Mouse (Mus musculus) lung, postnatal 0 days (tissue): ENCODE measurements at regions not wholly inside any gene's neighbourhood (a gene's known extent, or its start where the extent isn't known, plus 50 kb on each side); places are given as distances from the start of the nearest gene placed in this dataset.

ENCODE experiments used
- CTCF ChIP-seq: IDR thresholded peaks from 2 replicates; pipeline ENCODE4 v1.5.1; 2016; ENCODE audit warnings: antibody characterized with exemption, mild to moderate bottlenecking
- EP300 ChIP-seq: IDR thresholded peaks from 2 replicates; pipeline ENCODE4 v1.6.1; 2016; ENCODE audit warnings: antibody characterized with exemption, mild to moderate bottlenecking, control low read depth

DNA sequence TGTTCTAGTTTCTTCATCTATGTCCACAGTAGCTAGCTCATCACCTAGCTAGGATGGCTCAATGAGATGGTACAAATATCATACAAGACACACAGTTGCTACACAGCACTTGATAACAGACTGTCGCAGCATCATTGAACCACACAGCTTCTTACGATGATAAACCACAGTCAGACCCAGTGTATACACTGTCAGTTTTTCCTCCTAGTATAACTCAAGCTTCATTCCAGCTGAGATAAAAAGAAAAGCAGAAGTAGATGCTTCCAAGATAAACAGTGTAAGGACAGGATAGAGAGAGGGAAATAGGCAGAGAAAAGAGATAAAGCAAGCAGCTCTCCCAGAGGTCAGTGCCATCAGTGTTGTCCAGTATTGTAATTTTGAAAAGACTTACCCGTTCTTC lies 92.1 kb upstream of the Cdkn3 start:
- no peak for TF ChIP-seq CTCF
- no peak for TF ChIP-seq EP300
